Mouse (Mus musculus): Measurements from ENCODE around the gene Plpp3.

The Plpp3 gene

DNA sequence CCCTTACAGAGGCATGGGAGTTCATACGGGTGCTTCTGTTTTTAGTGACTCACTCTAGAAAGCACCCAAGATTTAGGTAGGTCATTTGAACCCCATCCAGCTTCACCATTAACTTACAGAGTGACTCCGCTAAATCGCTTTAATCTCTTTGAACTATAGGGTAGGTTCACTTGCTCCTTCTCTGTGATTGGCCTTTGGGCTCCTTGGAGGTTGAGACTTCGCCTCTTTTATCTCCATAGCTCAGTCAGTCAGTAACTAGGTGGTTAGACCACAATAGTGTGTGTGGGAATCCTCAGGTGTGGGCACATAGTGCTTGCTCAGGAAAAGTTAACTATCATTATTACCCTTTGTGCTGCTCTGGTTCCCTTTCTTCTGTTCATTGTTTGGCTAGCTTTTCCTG lies 33.7 kb downstream of the Plpp3 start:
- DNase-seq (ENCODE audit: low spot score in 2 of 2) = no peak

DNA sequence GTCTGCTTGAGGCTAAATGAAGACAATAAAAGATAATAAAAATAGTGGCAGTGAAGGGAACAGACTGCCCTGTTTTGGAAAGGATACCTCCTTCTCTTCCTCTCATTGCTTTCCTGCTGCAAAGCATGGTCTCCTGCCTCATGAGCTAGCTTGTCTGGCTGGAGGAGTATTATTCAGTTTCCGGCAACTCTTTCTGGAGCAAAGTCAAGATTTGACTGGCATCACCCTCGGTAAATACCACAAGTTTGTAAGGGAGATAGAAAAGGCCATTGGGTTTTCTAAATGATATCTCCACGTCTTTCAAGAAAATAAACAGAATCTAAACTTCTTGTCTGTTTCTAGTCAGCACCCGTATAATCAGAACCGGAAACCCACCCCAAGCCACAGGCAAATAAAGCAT lies 34.4 kb downstream of the Plpp3 start:
- no peak for DNase-seq (ENCODE audit: low spot score in 2 of 2)

DNA sequence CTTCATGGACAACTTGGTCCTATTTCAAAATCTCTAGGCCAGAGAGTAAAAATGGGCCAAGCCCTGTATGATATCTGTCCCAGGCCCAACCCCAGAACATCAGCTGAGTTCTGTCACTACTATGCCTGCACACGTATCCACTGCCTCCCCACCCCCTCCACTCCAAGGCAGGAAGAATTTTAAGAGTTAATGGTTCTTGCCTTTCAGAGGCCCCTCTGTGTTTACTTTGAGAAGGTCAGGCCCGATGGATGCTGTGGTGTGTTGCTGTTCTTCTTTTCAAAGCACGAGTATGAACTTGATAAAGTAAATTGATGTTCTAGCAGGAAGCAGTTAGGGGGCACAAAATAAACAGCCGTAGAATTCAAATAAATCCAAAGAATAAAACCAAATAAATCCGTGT lies 35.5 kb downstream of the Plpp3 start:
- no peak for DNase-seq (ENCODE audit: low spot score in 2 of 2)

DNA sequence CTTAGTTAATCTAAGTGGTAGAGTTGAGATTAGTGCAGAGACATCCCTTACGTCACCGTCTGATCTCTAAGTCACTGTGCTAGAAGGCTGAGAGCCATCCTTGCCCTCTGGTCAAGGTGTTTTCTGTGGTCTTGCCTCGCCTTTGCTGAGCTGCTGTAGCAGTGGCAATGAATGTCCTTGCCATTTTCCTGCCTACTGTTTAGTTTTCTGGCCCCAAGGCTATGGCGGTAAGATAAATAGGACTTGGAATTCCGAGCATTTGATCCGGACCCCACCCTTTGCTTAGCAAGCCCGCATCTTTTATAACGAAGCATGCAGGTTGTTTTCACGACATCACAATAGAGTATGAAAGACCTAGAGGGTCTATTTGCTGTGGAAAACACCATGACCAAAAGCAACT lies 38.1 kb downstream of the Plpp3 start:
- DNase-seq (ENCODE audit: low spot score in 2 of 2) = no peak

DNA sequence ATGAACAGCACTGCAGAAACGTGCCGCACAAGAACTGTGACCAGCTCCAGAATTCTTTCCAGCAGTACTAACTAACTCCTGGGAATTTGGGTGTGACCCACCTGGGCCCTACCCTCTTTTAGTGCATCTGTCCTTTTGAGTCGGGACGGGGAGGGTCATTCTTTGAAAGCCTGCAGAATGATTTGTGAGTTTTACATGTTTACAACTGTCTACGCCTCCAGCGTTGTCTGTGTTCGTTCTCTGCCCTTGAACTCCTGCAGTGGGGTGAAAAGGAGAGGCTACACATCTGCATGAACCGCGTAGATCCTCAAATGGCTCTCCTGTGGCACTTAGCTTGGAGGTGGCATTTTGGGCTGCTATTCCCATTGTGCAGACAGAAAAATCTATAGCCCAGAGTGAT lies 39.0 kb downstream of the Plpp3 start:
- DNase-seq (ENCODE audit: low spot score in 2 of 2) = no peak

DNA sequence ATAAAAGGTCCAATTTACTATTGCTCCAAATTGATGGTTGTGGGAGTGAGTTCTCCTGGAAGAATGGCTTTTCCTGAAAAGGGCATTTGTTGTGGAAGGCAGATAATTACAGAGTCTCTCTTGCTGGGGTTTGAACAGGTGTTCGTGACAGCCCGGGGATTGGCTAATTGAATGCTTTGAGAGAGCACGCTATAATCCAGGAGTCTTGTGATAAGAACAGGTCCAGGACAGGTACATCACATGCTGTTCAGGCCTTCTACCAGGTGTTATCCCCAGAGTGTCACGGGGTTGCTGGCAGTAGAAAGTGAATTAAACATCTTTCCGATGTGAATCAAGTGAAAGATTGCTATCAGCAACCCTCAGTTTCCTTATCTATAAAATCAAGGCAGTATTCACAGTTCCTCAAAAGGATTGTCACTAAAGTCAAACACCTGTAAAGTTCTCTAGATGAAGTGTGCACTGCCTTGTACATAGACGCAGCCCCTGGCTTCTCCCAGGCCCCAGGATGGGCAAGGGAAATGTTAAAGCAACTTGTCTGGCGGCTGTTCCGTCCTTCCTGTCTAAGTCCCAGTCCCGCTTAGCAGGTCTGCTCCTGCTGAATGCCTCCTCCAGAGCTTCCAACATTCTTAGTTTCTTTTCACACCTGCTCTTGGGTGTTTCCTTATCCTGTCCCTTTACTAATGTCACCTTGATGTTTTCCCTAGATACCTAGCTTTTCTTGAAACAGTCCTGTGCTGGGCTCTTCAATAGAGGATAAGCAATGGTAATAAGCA lies 40.0 kb downstream of the Plpp3 start:
- DNase-seq (ENCODE audit: low spot score in 2 of 2) = no peak

DNA sequence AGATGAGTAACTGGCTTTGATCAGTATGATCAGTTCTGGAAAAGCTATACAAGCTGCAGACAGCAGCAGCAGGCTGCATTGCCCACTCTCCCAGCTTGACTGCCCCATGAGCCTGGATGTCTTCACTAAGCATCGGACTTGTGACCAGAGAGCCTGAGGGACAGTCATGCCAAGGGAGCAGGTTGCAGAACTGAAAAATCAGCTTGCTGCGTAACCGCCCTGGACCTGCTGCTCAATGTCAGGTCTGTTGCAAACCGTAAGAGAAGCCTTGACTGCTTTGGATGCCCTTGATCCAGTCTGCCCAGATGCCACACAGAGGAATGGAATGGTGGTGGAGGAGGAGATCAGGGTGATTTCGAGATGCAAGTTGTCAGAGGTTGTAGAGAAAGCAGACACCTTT lies 41.5 kb downstream of the Plpp3 start:
- no peak for DNase-seq (ENCODE audit: low spot score in 2 of 2)

DNA sequence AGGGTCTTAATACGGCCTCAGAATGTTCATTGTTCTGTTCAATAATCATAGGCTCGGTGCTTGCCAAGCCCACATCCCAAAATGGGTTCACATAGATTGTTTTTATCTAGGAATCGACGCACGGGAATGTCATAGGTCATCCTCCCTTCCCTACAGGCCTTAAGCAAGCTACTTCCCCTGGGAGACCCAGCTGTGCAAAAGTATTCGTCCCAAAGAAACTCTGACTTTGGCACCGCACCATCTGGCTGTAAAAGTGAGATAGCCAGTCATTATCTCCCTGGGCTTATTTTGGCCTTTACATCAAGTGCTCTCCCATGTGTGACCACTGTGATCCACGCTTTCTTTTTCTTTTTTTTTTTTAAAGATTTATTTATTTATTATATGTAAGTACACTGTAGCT lies 42.2 kb downstream of the Plpp3 start:
- DNase-seq (ENCODE audit: low spot score in 2 of 2) = no peak

DNA sequence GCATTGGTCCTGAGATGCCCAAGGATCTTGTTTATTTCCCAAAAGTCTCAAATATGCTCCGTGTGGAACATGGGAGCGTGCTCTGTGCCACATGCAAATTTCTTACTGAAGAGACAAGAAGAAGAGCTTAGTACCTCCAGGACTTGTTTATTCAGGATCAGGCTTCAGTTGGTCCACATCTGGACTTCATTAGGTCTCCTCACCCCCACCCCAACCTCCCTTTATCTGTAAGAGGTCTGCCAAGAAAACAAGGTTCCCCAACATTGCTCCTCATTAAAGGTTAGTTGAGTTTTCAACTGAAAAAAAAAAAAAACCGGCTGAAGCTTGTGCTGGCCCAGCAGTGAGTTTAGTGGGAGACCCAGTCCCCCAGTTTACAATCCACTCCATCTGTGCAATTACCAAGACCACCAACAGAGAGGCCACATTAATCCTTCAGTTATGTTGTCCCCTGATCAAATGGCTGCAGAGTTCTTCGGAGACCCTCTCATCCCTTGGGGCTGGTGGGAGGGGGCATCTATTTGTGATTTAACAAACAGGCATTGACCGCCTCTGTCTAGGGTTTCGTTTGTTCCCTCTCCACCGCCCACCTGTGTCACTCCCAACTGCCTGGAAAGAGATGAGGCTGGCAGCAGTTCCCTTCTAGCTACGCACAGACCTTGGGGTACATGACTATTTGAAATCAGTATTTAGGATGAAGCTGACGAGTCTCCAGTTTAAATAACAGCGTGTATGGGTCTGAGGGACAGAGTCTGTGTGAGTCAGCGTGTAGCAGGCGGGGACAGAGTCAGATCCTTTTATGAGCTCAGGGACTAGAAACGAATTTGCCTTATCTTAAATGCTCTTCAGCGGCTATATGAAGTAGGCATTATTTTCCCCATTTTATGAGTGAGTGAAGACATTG lies 43.7 kb downstream of the Plpp3 start:
- DNase-seq (ENCODE audit: low spot score in 2 of 2) = no peak

DNA sequence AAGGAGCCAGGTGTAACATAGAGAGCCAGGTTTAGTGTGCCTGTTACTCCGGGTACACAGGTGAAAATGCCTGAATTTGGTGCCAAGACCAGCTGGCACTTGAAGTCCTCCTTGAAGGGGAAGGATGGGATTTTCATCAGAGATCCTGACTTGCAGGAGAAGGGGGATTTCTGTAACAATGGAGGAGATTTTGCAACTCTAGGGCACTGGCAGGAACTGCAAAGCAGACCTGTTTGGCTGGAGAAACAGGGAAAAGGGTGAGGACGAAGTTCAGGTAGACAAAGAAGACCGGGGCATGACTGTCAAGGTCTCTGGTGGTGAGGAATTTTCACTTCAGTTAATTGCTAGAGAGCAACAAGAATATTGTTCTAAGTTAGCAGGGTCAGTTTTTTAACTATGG lies 45.3 kb downstream of the Plpp3 start:
- DNase-seq (ENCODE audit: low spot score in 2 of 2) = no peak

DNA sequence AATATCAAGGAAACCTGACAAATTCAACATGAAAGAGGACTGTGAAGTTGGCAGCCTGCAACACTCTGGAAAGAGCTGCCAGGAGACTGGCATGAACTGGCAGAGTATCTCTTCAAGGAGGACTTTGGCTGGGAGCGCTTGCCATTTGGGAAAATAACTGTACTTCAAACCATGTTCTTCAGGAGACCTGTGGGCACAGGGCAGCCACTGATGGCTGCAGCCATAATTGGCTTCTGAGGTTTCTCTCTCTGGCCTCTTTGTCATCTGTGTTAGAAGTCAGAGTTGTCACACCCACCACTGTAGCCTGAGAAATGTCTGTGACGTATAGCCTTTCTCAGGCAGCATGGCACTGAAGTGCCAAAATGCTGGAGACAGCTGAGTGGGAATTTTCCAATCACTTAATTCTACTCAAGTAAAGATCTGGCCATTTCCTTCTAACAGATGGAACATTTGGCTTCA lies 46.2 kb downstream of the Plpp3 start:
- DNase-seq (ENCODE audit: low spot score in 2 of 2) = no peak

DNA sequence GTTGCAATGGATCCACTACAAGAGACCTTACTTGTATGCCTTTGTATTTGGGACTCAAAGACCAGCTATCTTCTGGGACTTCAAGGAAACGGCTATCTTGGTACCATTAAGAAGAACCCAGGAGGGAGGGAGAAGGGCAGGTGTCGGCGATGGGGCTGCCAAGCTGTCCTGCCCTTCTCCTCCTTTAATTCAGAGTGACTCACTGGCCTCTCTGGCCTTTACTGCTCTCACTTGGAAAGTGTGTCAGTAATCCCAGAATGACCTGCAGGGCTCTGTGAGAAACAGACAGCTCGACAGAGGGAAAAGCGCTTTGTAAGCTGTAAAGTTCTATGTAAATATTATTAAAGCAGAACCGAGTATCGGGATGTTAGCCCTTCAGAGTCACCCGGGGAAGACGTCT lies 46.9 kb downstream of the Plpp3 start:
- DNase-seq (ENCODE audit: low spot score in 2 of 2) = no peak

DNA sequence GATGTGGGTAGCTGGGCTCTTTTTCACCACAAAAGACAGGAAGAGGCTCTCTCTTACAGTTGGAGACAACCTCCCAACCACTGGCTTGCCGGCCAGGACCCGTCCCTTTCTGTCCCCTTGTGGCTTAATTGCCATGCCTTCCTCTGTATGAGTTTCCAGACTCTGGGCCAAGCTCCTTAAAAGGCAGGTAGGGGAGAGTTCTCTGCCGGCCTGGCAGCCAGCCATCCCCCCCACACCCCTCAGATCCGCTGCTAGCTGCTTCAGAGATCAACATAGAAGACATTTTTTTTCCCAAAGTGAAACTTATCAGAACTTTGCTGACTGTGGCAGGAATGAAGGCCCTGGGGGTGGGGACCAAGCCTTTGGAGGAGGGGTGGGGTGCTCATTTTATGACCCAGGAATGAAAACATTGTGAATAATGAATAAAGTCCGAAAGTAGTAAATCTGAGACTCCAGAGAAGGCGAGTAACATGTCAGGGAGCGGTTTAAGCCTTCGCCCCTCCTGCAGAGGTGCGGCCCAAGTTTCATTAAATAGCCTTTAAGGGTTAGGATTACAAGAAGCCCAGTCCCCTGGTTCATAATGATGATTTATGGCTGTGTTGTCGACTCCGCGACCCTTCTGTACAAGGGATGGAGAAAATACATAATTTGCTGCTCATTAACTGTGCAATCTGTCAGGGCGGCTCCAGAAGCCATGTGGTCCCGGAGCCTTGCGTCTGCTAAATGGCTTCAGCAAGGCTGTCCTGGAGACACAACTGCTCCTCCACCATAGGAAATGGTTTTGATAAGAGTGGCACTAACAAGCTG lies 48.1 kb downstream of the Plpp3 start:
- no peak for DNase-seq (ENCODE audit: low spot score in 2 of 2)

DNA sequence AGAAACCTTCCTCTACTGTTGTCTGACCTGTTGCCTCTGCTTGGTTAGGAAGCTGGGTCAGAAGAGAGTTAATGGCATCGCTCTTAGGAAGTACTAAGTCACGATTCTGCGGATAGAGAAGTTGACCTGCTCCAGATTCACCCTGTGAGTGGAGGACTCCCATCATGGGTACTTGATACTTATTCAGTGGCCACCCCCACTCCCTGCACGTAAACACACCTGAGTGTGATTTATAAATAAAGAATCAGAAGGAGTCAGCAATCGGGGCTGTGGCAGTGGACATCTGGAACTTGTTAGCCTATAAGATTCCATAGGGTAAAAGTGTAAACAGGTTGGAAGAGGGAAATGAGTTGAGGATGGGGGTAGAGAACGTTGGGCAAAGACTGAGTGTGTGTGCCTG lies 49.0 kb downstream of the Plpp3 start:
- no peak for DNase-seq (ENCODE audit: low spot score in 2 of 2)

DNA sequence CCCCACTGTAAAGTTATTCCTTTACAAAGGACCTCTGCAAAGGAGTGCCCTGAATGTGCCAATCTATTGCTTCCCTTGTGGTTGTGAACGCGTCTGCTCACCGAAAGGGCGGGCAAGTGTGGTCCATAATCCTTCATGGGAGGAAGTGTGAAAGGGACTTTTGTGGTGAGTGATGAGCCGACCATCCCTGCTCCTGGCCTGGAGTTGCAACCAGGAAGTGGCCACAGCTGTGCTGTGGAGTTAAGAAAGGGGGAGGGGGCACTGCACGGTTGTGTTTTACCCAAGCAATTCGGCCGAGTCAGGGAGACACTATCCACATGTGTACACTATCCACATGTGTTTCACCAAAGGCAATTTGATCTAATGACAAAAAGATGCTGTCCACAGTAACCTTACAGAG lies 49.8 kb downstream of the Plpp3 start:
- DNase-seq (ENCODE audit: low spot score in 2 of 2) = no peak

DNA sequence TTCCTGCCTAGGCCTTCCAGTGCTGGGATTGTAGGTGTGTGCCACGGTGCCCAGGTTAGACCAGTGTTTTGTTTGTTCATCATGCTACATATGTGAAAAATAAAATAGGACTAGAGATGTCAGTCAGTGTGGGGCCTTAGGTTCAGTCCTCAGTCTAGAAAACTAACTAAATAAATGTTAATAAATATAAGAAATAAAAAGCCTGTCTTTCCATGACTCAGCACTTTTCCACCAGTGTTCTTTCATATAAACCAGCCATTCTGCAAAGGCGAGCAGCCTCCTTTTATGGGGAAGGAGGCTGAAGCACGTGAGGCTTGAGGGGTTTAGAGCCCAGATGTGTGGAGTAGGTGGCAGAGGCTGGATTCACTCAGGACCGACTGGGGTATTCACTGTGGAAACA lies 50.5 kb downstream of the Plpp3 start:
- DNase-seq (ENCODE audit: low spot score in 2 of 2) = no peak

DNA sequence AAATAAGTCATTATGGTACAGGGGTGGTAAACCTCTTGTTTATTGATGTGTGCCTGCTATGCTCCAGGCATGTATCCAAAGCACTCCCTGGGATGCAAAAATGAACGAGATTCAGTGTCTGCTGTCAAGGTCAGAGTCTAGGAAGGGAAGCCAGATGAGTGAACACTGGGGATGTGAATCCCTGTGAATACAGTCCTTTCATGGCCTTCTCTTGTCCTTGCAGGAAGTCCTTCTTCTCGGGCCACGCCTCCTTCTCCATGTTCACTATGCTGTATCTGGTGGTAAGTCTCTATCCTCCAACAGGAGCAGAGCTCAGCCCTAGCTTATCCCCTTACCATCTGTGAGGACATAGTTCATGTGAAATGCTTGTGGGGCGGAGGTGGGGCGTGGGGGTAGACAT lies 51.8 kb downstream of the Plpp3 start:
- no peak for DNase-seq (ENCODE audit: low spot score in 2 of 2)

DNA sequence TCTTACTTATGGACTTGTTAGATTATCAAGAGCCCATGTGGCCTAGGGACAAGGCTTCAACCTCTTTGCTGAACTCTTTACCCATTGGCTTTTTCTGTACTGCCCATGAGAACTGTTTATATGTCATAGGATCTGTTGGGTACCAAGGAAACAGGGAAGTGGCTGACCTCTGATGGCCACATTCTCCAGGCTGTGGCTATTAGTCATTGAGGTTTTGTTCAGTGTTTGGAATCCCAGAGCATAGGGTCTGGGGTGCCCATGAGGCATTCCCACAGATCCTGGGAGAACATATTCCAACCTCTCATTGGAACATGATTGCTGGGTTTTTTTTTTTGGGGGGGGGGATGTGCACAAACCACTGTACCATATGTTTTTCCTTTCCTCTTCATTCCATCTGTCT lies 56.2 kb downstream of the Plpp3 start:
- no peak for DNase-seq (ENCODE audit: low spot score in 2 of 2)

DNA sequence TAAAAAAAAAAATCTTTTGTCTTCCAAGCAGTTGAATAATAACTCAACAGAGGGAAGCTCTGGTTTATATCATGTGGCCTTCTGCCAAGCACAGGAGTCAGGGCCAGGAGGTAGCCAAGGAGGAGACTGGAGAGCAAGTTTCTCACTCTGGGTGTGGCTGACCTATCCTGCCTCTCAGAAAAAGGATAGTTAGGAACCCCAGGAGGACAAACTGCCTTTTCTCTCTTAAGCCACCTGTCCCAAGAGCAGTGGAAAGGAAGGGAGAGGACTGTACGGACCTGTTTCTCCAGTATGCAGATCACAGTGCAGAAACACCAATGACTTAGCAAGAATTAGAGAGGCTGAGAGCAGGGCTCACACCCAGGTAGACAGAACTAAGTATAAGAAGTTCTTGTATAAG lies 57.3 kb downstream of the Plpp3 start:
- DNase-seq (ENCODE audit: low spot score in 2 of 2) = no peak

DNA sequence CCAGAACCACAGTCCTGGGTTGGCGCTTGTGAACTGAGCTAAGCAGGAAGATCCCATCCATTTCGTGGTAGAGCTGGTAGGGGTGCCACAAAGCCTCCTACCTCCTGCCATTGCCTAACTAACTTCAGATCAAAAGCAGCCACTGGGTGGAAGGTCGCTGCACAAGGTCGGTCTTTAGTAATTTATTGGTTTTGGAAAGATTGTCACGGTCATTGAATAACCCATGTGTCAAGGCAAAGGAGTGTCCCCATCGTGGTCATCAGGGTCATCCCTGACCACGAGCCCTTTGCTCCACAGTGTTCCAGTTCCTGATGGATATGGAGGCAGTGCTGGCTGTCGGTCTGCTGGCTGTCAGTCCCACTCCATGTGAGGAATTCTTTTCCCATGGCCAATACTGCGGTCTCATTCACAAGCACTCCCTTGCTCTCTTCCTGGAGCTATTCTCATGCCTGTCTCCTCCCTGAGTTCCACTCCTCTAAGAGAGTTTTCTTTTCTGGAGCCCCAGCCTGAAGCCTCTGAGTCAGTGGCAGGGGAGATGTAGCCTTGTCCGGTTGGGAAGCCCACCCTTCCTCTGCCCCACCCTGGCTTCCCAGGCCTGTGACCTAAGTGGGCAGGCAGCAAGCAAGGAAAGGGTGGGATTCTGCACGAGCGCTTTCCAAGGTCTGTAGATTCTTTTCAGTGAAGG lies 58.7 kb downstream of the Plpp3 start:
- DNase-seq (ENCODE audit: low spot score in 2 of 2) = no peak

DNA sequence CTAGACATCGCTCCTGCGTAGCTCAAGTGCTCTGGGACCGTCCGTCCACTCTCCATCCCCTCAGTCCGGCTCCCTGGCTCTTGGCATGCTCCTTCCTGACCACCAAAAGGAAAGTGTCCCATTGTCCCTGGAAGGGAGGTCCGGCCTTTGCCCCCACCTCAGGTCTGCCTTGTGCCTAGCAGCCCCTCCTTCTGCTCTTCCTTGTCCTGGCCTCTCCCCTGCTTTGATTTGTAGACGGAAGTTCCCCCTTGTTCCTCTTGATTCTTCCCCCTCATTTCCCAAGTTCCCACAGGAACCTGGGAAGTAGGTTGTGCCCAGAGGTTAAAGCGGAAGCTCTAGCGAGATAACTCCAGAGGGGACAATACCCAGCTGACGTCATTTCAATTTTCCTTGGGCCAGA lies 61.1 kb downstream of the Plpp3 start:
- DNase-seq (ENCODE audit: low spot score in 2 of 2) = no peak

DNA sequence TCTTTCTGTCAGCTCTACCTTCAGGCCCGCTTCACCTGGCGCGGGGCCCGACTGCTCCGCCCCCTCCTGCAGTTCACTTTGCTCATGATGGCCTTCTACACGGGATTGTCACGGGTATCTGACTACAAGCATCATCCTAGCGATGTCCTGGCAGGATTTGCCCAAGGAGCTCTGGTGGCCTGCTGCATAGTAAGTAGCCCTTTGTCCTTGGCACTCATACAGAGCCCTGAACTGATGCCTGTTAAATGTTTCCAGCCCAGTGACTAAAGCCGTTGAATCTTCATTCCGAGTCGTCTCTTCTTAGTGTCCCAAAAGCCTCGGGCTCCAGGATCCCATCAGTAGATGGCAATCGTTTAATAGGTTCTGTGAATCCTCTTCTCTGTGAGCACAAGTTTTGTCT lies 62.2 kb downstream of the Plpp3 start:
- DNase-seq (ENCODE audit: low spot score in 2 of 2) = no peak
